Mouse (Mus musculus) hindbrain, embryonic 10.5 days (tissue): ENCODE data around the gene Hoxd3. TPM values are rescaled to one million over a fixed set of nuclear protein-coding genes. Genes with fewer than 3 reads are reported as not detected.

Source experiments
- DNase-seq: peaks from one replicate; pipeline ENCODE4 v3.0.0-alpha.2; 2017; ENCODE audit warnings: low spot score
- H3K27ac ChIP-seq: fragments of 300-500 bp; sonication (generic); 2 replicates; pipeline ENCODE4 v1.5.1; 2016; ENCODE audit warnings: mild to moderate bottlenecking, moderate library complexity
- H3K27me3 ChIP-seq: fragments of 300-500 bp; sonication (generic); 2 replicates; pipeline ENCODE4 v1.6.1; 2016; ENCODE audit warnings: mild to moderate bottlenecking; ENCODE audit not compliant: poor library complexity, insufficient read depth, severe bottlenecking
- H3K36me3 ChIP-seq: fragments of 300-500 bp; sonication (generic); 2 replicates; pipeline ENCODE4 v1.6.1; 2016; ENCODE audit warnings: mild to moderate bottlenecking, moderate library complexity
- H3K4me1 ChIP-seq: fragments of 300-500 bp; sonication (generic); replicated peaks from 2 replicates; pipeline ENCODE4 v1.6.1; 2016; ENCODE audit warnings: mild to moderate bottlenecking
- H3K4me3 ChIP-seq: fragments of 300-500 bp; sonication (generic); 2 replicates; pipeline ENCODE4 v1.5.1; 2016; ENCODE audit warnings: mild to moderate bottlenecking, moderate library complexity
- H3K9me3 ChIP-seq: fragments of 300-500 bp; sonication (generic); 2 replicates; pipeline ENCODE4 v1.6.1; 2016; ENCODE audit warnings: mild to moderate bottlenecking, moderate library complexity
- WGBS: fragments of 180-500 bp; shearing (Covaris S2); methylation state at CpG from one replicate; pipeline ENCODE4 v1.1.7; 2016; 5-methylcytosine and 5-hydroxymethylcytosine counted together
- polyA plus RNA-seq: library from polyadenylated mRNA; unstranded; fragments of >200 nt; fragmentation: Nextera tagmentation; extraction: Ambion mirVana; gene quantifications from 2 replicates; pipeline ENCODE4 v1.2.1, GENCODE M21; 2016

The Hoxd3 gene
- polyA plus RNA-seq, 1 experiment from 2014 or later = 55.9 TPM

DNA sequence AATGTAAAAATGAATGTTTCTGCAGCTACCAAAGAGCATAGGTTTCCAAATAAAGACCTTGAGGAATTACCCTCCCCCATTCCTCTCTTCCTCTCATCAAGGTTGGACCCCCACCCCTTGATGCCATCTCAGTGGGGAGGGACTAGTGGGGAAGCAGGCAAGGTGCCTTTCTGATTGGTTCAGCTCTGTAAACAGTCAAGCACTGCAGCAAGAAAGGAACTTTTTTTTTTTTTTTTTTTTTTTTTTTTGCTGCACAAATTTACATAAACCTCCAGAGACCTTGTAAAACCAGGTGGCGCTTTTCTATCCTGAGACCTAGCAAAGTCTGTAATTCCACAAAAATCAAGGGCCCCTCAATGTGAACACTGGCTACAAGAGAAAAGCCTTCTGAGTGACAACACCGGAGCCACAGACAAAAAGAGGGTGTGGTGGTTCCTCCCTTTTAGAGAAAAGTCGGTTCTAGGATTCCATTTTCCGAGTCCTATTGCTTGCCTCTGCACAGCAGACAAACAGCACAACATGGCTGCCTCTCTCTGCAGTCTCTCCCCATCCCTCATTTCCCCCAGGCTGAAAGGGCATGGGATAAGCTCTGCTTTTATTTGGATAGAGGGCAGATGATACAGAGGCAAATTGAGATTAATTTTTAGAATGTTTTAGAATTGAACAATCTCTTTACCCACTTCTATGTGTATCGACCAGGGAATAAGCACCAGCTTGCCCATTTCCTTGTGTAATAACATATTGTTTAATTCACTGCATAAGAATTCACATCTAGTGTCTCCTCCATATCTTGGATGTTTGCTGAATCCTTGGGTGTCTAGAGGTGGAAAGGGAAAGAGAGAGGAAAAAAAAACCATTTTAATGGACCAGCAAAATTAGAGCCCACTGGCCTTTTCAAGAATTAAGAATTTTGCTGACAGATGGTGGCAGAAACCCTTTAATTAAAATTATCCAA, 2.0 kb upstream of the Hoxd3 start:
- no peak overlapping the region for H3K27ac ChIP-seq
- H3K4me3 ChIP-seq = no peak overlapping the region
- H3K36me3 ChIP-seq = no peaks in the 10 kb centered on the region
- DNase-seq = peak; percentile 12
- peaks cover 17% of the 10 kb centered on the region for H3K4me1 ChIP-seq
- H3K27me3 ChIP-seq = peaks cover 100% of the 10 kb centered on the region
- no peaks in the 10 kb centered on the region for H3K9me3 ChIP-seq
- 3% methylated on average over 5 of the region's 5 CpGs for WGBS

DNA sequence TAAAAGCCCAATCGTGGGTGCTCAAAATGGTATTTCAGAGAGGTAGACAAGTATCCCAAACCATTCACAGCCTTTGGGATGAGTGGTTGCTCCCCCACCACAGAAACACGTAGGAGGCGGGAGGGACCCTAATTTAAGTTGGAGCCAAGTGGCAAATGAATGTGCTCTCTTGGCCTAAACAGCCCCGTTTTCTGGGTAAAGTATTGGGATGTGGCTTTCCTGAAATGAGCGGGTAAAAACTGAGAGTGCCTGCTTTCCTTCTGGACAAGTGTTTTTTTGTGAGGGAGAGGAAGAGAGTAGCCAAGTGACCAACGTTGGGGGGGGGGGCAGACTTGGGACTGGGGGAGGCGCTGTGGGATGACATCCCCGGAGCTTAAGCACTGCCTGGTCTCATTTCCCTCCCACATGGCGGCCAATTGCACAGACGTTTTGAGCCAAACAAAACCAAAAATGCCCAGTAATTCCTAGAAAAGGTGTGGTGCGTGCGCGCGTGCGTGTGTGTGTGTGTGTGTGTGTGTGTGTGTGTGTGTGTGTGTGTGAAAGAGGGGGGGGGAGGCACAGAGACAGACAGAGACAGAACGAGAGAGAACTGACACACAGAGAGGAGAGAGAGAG, 691 bp upstream of the Hoxd3 start:
- 1% methylated on average over 16 of the region's 16 CpGs for WGBS
- Histone ChIP-seq H3K9me3 (no peaks in the 10 kb centered on the region), H3K27ac (no peak overlapping the region), H3K36me3 (no peaks in the 10 kb centered on the region), H3K27me3 (peaks cover 100% of the 10 kb centered on the region), H3K4me3 (no peak overlapping the region), H3K4me1 (peaks cover 8% of the 10 kb centered on the region)
- peak; percentile 38 for DNase-seq

DNA sequence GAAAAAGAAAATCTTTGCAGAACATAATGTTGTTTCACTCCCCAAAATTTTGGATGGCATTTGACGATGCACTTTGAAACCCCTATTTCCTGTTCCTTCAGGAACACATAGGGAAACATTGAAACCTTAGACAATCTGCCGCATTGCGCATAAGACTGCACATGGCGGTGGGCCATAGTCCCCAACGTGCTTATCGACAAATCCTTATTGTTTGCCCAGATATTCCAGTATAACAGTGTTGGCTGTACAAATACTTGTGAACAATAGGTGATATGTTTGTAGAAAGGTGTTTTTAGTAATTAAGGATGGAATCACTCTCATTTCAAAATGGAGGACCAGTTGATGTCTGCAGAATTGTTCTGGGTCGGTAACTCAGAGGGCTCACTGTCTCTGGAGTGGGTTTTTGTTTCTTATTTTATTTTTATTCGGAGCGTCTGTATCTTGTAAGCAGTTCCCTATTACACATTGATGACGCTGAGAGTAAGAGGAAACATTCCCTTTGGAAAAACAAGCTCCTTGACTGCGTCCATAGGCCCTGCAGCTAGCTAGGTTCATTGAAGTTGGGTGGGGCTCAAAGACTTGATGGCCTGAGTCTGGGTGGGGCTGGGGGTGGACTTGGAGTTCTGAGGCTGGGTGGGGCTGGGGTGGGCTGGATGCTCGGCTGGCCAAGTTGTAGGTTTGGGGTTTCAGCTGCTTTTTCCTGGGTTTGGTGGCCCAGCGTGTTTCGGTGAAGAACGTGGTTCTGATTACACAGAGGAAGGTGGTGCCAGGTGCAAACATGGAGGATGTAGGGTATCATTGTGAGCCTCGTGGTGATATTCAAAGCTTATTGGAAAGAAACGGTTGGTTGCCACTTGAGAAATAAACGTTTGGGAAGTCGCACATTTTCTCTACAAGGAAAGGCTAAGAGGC, 1.8 kb downstream of the Hoxd3 start:
- H3K4me1 ChIP-seq = peaks cover 8% of the 10 kb centered on the region
- H3K27me3 ChIP-seq = peaks cover 100% of the 10 kb centered on the region
- no peak overlapping the region for H3K4me3 ChIP-seq
- WGBS = 4% methylated on average over 19 of the region's 19 CpGs
- no peaks in the 10 kb centered on the region for H3K9me3 ChIP-seq
- DNase-seq = peak; percentile 17
- H3K36me3 ChIP-seq = no peaks in the 10 kb centered on the region
- no peak overlapping the region for H3K27ac ChIP-seq

- Histone ChIP-seq H3K4me3 (no peak overlapping the region), H3K4me1 (peaks cover 8% of the 10 kb centered on the region), H3K27ac (no peak overlapping the region), H3K9me3 (no peaks in the 10 kb centered on the region), H3K36me3 (no peaks in the 10 kb centered on the region), H3K27me3 (peaks cover 100% of the 10 kb centered on the region)
- whole genome bisulfite sequencing = 2% methylated on average over 18 of the region's 18 CpGs
- peak; percentile 31 for DNase-seq
Observed at GRCm38 (mm10) chr2:74714156-74714789, 2.5 kb downstream of the Hoxd3 start.

- H3K4me3 ChIP-seq = no peak overlapping the region
Observed at GRCm38 (mm10) chr2:74714881-74715280, 3.2 kb downstream of the Hoxd3 start.

GRCm38 (mm10) chr2:74715504-74716241, 3.9 kb downstream of the Hoxd3 start:
- DNase-seq = peak; percentile 91
- H3K27me3 ChIP-seq = peaks cover 100% of the 10 kb centered on the region
- H3K4me3 ChIP-seq = peak overlapping the region; percentile 39
- no peak overlapping the region for H3K27ac ChIP-seq
- no peaks in the 10 kb centered on the region for H3K36me3 ChIP-seq
- H3K9me3 ChIP-seq = no peaks in the 10 kb centered on the region
- peaks cover 8% of the 10 kb centered on the region for H3K4me1 ChIP-seq
- WGBS = 3% methylated on average over 26 of the region's 26 CpGs

More at GRCm38 (mm10) chr2:74714881-74715280, 3.2 kb downstream of the Hoxd3 start:
- H3K27me3 ChIP-seq = peaks cover 100% of the 10 kb centered on the region
- peak; percentile 44 for DNase-seq
- peaks cover 8% of the 10 kb centered on the region for H3K4me1 ChIP-seq
- no peaks in the 10 kb centered on the region for H3K9me3 ChIP-seq
- no peak overlapping the region for H3K27ac ChIP-seq
- H3K36me3 ChIP-seq = no peaks in the 10 kb centered on the region
- WGBS = under 1% methylated on average over 14 of the region's 14 CpGs

DNA sequence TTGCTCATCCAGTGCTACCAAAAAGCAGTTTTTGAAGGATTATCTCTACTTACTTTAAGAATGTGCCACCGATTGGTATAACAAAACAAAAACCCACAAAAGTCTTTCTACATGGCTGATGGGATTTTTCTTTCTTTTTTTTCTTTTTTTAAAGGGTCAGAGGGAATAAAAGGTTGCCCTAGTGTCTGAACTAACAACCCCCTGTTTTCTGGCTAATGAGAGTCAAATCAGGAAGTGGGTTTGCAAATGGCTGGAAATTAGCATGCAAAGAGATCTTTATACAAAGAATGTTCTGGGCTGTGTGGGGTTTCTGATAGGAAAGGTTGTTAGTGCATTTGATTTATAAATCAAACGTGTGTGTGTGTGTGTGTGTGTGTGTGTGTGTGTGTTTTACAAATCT, 8.7 kb downstream of the Hoxd3 start:
- H3K4me1 ChIP-seq = peaks cover 2% of the 10 kb centered on the region; the same call in 1 of the 2 replicates
- no peaks in the 10 kb centered on the region for H3K9me3 ChIP-seq
- peaks cover 100% of the 10 kb centered on the region for H3K27me3 ChIP-seq
- no peak overlapping the region for H3K4me3 ChIP-seq
- no peaks in the 10 kb centered on the region for H3K36me3 ChIP-seq
- H3K27ac ChIP-seq = no peak overlapping the region
- WGBS = 7% methylated on average over 2 of the region's 2 CpGs
- DNase-seq = no peak

GRCm38 (mm10) chr2:74720955-74721491, 9.3 kb downstream of the Hoxd3 start:
- no peak overlapping the region for H3K27ac ChIP-seq
- peak; percentile 10 for DNase-seq
- H3K9me3 ChIP-seq = no peaks in the 10 kb centered on the region
- H3K27me3 ChIP-seq = peaks cover 100% of the 10 kb centered on the region
- WGBS = 2% methylated on average over 5 of the region's 5 CpGs
- H3K36me3 ChIP-seq = no peaks in the 10 kb centered on the region
- H3K4me3 ChIP-seq = no peak overlapping the region
- no peaks in the 10 kb centered on the region; the same call in 1 of the 2 replicates for H3K4me1 ChIP-seq

DNA sequence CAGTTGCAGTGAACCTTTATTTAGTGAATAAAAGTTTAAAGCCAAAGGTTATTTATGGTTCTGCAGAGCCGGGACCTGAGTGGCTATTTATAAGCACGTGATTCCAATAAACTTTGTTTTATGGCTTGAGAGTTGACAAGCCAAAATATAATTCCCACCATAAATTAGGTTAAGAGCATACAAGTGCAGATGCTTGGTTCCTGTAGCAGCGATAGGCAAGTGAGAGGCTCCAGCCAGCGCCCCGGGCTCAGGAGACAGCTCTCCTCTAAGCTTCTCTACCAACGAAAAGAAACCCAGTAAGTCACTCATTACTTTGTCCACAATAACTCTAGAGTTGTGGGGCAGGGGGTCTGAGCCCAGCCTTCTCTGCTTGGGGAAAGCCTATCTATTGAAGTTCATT, 10.2 kb downstream of the Hoxd3 start:
- Histone ChIP-seq H3K4me3 (no peak overlapping the region), H3K27ac (no peak overlapping the region), H3K4me1 (no peaks in the 10 kb centered on the region; the same call in 1 of the 2 replicates), H3K27me3 (peaks cover 100% of the 10 kb centered on the region), H3K36me3 (no peaks in the 10 kb centered on the region), H3K9me3 (no peaks in the 10 kb centered on the region)
- 9% methylated on average over 6 of the region's 6 CpGs for WGBS
- peak; percentile 18 for DNase-seq

- peaks cover 8% of the 10 kb centered on the region for H3K4me1 ChIP-seq
- no peaks in the 10 kb centered on the region for H3K9me3 ChIP-seq
- H3K27ac ChIP-seq = no peak overlapping the region
- 4% methylated on average over 8 of the region's 8 CpGs for WGBS
- H3K27me3 ChIP-seq = peaks cover 100% of the 10 kb centered on the region
- no peaks in the 10 kb centered on the region for H3K36me3 ChIP-seq
- H3K4me3 ChIP-seq = no peak overlapping the region
- DNase-seq = peak; percentile 39
Observed at GRCm38 (mm10) chr2:74722949-74723348, 11.2 kb downstream of the Hoxd3 start.

DNA sequence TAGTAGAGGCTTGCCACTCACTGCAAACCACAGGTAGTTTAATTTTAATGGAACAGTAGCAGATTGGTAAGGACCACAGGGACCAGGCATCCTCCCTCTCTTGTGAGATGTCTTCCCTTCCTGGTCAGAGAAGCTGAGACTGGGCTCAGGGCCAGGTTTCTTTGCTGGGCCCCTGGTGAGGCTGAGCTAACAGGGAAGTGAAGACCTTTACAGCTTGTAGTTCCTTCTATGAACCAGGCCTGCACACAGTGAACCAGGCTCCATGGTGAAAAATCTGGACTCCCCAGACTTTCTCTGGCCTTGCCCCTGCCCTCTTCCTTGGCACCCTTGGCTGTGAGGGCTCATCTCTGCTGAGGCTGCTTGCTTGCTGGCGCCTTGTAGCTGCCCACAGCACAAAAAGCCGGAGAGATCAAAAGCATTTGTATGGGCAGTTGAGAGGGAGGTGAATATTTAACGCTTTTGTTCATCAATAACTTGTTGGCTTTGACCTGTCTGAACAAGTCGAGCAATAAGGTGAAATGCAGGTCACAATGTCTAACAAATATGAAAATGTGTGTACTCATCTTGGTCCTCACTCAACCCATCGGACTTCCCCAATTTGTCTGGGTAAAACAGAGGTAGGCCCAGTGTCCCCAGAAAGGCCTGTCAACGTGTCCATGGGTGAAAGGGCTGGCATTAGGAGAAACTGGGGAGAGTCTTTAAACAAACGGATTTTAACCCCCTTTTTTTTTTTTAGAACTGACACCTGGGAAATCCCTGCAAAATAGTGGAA, 12.7 kb downstream of the Hoxd3 start:
- no peak overlapping the region for H3K27ac ChIP-seq
- H3K36me3 ChIP-seq = no peaks in the 10 kb centered on the region
- WGBS = 5% methylated on average over 7 of the region's 7 CpGs
- peak; percentile 33 for DNase-seq
- peaks cover 10% of the 10 kb centered on the region for H3K4me1 ChIP-seq
- no peak overlapping the region for H3K4me3 ChIP-seq
- peaks cover 100% of the 10 kb centered on the region for H3K27me3 ChIP-seq
- no peaks in the 10 kb centered on the region for H3K9me3 ChIP-seq
